Mouse (Mus musculus) thymus, postnatal 14 days (tissue): Measurements from ENCODE around the gene Grik3.

Experiments
- DNase-seq: peaks from one replicate; pipeline ENCODE4 v3.0.0; 2021

Grik3 gene

DNA sequence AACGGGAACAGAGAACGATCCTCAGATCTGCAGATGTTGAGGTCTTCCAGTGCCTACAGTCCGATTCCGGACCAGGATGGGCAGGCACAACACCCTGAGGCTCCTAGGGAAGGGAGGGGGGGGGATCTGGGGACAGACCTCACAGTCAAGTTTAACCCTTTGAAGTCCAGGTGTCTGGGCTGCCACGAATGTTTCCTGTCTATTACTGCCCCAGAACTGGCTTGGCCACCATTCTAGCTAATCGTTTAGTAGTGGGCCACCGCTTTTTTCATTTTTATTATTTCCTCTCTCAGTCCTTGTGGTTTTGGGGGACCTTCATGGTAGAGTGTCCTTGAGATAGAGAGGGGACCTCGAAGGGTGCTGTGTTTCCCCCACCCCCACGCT, 1.6 kb downstream of the Grik3 start:
- DNase-seq: no peak

DNA sequence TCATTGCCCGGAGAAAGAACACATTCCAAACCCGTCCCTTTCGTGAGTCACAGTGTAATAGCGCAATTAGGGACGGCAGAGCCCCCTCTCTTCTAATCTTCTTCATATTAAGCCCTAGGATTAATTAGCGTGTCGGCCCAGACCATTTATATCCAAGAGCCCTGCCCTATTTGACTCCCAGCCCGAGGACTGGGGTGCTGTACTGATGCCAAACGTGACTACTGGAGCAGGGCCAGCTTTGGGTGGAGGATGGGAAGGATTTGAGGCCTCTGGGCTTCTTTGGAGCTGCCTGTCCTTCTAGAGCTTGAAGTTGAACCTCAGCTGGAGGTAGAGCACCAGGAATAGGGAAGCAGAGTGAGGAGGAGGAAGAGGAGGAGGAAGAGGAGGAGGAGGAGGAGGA, 2.2 kb downstream of the Grik3 start:
- DNase-seq: no peak

DNA sequence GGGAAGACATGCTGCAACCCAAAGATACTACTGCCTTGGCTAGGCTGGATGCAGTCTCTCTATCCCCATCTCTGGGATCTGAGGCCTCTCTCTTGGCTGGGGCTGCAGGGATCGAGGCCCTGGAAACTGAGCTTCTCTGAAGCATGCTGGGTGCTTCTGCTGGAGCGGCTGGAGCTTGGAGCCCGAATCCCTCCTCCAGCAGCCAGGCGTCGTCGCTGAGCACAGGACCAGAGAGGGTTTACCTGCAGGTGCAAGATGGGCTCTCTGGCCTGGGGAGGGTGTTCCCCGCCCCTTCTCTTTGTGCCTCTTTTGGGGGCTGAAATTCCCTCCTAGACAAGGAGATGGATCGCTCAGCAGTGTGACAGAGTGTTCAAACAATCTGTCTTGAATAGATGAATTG, 2.6 kb downstream of the Grik3 start:
- no peak for DNase-seq

DNA sequence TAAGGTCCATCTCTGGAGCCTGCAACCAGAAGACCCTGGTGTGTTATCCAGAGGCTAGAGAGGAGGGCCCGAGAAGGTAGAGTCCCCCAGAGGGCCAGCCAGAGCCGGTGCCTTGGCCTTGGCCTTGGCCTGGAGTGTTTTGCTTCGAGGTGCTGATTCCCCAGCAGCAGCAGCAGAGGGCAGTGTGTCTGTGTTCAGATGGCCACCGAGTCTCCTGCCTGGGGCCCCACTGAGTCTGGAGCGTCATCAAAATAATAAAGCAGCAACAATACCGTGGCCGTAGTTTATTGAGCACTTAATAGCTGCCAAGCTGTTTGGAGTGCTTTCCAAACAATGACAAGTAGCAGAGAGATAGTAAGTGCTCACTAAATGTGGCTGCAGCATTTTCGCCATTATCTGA, 5.0 kb downstream of the Grik3 start:
- no peak for DNase-seq

DNA sequence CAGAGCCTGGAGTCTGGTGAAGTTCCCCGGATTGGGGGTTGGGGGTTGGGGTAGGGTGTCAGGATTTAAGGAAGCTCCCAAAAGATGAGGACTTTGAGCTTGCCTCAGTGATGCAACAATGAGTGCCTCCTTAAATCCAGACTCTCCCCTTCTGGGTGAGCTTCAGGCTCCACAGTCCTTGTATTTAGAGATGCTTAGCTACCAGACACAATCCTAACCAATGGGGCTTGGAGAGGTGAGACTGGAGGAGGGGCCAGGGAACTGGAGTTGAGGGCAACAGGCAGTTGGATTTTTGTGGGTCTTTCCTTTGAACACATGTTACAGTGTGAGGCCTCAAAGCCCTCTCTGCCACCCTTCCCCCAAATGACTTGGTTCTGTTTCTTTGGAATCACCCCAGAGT, 6.5 kb downstream of the Grik3 start:
- no peak for DNase-seq

DNA sequence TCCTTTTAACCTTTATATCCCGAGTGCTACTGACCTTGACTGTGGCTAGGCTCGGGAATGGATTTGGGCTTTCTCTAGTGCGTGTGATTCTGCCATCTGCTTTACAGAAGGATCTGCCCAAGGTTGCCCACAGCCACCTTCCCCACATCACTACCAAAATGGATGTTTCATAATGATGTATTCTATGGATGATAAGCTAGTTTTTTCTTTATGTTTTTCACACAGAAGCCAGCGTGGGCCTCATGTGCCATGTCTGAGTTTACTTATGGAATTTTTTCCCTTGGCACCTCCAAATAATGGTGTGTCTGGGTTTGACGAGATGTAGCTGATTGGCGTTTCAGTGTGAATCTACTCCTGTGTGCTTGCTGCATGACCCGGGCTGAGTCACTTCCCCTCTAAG, 7.0 kb downstream of the Grik3 start:
- DNase-seq: no peak

DNA sequence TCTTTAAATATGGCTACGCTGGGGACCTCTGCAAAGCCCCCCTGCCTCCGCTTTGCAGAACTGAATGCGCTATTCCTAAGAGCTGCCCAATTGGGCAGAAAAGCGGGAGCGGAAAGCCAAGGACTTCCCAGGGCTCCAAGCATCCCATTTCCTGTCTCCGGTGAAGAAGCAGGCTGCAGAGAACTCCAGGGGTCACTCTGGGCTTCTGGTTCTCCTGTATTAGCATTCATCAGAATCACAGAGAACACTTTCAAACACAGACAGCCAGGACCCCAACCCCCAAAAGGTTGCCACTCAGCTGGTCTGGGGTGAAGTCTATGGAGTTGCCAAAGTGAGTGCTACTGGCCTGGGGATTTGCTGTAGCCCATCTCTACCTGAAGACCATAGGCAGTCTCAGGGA, 8.4 kb downstream of the Grik3 start:
- DNase-seq: no peak

DNA sequence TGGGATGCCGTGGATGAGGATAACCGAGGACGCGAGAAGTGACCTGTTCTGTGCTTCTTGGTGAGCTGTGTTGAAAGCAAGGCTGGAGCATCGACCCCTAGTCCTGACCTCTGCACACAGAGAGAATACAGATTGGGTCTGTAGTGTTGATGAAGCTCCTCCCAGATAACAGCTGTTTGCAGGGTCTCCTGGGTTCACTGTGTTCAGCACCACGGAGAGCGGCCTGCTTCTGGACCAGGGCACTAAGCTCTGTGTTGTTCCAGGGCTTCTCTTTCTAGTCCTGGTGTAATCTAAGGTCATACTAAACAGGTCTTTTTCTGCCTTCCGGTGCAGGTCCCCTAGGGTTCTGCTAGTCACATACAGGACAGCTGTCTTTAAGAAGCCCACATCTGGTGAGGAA, 12.4 kb downstream of the Grik3 start:
- peak; percentile 19 for DNase-seq

DNA sequence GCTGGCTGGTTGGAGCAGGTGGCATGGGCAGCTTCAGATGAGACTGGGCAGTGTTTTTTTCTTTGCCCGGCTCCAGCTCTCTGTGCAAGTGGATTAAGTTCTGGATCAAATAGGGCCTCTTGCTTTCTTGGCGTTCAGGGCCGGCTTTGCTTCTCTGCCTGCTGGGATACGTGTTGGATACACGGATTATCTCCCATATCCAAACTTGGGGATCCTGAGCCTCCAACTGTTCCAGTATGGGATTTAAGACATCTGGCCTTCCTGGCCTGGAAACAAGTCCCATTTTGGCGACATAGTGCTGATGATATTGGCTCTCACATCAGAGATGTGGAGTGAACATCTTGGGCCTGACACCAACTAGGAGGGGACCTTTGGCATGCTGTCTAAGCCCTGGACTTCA, 21.9 kb downstream of the Grik3 start:
- no peak for DNase-seq

DNA sequence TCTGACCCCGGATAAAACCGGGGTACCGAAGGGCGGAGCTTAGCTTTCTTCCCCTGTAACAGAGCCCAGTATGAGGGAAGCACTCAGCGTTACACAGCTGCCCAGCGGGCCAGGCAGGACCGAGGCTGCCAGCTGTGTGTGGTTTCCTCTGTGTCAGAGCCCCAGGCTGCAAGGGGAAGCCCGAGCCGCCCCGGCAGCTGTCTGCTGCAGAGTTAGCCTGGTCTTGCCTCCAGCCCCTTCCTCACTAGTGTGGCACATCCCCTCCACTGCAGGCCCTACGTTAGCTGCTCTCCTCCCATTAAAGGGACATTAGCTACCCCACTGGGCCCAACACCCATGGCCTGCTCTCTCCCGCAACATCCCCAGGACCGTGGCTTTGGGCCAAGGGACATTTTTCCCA, 25.1 kb downstream of the Grik3 start:
- DNase-seq: no peak

DNA sequence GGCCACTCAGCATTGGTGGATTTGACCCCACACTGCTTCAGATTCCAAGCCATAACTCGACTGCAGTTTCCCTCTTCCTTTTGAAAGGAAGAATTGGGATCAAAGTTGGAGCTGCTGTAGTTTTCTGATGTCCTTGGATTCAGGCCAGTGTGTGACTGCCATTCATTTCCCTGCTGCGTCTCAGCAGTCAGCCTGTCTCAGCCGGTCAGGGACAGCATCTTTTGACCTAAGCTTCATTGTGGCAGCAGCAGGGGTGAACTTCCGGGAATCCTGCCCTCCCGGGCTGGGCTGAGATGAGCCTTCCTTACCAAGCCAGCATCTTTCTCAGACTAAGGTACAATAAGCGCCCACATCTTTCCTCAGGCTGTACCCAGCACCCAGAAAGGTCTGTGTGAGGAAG, 26.1 kb downstream of the Grik3 start:
- no peak for DNase-seq

DNA sequence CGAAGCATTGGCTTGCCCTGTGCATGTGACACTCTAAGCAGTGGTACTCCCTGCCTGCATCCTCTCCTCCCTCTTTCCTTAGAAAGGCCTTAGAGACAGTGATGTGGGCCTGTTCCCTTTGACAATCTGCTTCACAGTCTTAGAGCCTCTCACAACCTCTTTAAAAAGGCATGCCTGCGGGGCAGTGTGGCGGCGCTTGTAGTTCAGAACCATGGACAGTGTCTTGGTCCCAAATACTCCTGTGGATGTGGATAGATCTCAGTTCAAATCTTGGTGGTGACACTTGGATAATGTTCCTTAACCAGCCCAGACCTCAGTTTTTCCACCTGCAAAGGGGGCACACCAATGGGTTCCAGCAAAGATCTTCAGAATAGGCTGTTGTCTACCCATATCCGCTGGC, 28.4 kb downstream of the Grik3 start:
- no peak for DNase-seq

DNA sequence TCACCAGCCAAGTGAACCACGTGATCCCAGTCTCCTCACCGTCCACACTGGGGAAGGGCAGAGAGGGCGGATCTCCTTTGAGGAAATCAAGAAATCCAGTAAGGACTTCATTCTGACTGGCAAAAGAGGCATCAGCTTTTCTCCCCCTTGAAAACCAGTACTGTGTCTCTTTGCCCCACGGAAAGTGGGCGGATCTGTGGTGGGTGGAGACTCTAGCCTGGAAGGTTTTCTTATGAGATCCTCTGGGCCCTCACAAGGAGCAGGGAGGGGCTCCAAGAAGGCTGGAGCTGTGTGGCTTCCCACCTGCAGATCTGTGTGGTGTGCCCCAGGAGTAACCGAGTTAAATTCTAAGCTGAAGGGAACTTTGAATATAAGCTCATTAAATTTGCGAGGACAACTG, 32.4 kb downstream of the Grik3 start:
- no peak for DNase-seq

DNA sequence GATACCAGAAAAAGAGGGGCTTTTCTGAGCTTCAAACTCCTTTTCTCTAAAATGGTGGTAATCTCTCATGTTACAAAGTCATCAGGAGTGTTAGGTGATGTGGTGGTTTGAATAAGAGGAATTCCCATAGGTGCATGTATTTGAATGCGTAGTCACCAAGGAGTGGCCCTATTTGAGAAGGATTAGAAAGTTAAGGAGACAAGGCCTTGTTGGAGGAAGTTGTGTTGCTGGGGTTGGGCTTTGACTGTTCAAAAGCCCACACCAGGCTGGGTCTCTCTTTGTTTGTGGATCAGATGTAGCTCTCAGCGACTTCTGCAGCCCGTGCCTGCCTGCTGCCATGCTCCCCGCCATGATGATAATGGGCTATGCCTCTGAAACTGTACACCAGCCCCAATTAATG, 34.8 kb downstream of the Grik3 start:
- no peak for DNase-seq

DNA sequence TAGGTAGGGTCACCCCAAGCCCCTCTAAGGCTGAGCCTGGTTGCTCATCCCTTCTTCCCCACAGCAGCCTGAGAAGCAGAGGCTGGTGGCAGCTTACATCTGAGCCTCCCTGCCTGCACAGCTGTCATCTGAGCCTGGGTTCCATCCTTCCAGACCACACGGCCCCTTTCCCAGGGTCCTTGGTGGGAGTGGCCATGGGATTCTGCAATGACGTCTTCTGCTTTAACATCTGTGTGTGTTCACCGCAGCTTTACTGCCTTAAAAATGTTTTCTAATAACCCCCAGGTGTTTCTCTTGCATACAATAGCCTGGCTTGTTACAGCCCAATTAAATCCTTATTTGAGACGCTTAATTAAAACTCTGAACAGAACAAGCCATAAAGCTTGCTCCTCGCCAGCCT, 35.9 kb downstream of the Grik3 start:
- DNase-seq: no peak

DNA sequence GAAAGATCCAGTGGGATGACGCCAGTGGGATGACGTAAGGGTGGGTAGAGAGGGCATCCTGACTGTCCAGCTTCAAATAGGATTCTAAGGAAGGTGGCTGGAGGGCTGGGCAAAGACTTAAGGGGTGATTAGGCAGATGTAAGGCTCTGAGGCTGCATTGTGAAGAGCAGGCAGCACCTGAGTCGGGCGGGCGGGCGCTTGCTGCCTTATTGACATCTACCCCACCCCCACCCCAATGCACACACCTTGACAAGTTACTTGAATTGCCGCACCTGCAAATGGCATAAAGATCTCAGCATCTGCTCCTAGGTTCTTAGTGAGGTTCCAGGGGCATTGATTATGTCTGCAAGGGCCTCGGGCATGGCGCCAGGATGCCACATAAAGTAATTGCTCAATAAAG, 43.5 kb downstream of the Grik3 start:
- no peak for DNase-seq

DNA sequence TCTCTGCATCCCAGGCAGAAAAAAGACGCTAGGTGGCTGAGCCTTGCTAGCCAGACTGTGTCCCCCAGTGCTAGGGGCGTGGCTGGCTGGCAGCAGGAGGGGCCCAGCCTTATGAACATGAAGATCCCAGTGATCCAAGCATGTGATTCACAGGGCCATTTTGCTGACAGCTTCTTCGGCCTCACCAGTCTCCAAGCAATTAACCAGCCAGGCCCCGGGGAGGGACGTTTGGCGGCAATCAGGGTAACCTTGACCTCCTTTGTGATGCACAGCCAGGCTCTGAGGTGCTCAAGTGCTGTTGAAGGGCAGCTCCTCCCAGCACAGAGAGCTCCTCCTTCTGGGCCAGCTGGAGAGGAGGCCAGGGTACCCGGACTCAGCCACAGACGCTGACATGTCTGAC, 43.9 kb downstream of the Grik3 start:
- DNase-seq: no peak

DNA sequence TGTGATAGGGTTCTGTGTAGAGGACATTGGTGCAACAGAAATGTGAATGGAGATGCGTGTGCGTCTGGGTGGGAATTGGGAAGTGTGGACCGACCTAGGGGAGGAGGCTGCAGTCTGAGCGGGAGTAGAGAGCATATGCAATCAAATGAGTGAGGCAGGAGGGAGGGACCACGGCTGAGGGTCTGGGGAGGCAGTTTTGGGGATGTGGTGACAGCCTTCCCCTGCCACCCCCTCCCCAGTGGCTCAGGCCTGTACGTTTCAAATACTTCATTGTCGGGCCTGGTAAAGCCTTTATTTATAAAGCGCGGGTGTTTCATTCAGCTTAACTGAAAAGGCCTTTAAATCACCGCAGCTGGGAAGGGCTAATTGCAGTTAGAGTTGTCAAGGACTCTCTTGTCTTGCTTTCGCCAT, 44.5 kb downstream of the Grik3 start:
- no peak for DNase-seq

DNA sequence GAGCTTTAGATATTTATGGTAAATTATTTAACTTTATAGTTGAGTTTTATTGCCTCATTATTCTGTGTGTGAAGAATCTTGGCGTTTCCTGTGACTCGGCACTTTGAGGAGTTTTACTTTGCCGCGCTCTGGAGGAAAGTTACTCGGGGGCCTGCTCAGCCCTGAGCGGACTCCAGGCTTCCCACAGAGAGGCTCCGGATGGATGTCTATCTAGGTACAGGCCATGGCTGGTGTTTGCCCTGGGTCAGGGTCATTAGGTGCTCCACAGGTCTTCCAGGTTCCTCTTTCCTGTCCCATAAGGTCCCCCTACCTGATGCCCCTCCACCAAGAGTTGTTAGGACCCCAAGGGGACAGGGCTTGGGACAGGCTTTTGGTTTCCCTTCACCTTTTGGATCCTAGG, 45.0 kb downstream of the Grik3 start:
- no peak for DNase-seq

DNA sequence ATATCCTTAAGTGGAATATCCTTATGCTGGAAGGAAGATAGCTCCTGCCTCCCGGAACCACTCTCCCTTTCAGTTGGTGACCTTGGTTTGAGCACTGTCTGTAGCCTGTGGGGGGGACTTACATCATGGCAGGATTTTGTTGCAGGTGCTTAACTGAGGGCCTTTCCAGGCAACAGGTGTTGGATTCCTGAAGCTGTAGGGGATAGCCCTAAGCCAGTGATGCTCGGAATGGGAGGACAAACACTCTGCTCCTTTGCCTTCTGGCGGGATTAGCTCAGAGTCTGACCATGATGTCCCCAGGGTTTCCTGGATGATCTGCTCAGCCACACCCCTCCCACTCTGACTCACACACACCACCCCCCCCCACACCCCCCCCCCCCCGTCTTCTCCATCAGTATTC, 45.5 kb downstream of the Grik3 start:
- no peak for DNase-seq

DNA sequence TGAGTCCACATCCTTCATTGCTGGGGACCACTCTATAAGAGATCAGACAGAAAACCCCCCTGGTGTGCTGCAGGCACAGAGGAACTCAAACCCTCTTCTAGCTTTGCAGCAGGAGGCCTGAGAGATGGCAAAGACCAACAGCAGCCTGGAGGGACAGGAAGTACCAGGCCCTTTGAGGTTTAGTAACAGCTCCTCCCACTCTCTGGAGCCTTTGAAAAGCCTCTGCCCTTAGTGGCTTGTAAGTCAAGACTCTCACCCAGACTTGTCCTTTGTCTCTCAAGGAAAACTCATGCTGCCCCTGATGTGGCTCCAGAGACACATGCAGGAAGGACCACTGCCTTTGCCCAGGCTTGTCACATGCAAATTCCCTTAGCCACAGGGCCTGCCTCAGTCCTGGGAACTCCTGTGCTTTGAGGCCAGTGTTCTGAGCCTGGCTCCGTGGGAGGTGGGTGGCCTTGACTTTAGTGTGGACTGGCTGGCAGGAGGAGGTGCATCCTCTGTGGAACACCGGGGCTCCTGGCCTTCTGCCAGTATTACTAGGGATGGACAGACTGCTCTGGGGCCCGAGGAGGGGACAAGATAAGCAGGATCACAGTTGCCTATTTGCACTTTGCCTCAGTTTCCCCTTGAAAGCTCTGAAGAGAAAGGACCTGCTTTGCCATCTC, 47.9 kb downstream of the Grik3 start:
- no peak for DNase-seq

DNA sequence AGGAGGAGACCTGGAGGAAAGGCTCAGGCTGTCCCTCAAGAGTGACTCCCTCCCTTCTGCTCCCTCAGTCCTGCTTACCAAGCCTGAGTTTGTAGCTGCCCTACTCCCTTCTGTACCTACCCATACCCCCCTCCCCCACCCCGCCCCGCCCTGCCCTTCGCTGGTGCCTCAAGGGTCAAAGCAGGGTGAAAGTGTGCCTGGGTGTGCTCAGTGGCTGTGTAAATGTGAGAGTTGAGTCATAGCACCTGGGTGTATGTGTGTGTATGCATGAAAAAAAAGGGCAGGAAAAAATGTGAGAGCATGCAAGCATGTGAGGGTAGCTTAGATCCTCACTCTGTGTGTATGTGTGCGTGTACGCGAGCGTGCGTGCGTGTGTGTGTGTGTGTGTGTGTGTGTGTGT, 49.1 kb downstream of the Grik3 start:
- no peak for DNase-seq

DNA sequence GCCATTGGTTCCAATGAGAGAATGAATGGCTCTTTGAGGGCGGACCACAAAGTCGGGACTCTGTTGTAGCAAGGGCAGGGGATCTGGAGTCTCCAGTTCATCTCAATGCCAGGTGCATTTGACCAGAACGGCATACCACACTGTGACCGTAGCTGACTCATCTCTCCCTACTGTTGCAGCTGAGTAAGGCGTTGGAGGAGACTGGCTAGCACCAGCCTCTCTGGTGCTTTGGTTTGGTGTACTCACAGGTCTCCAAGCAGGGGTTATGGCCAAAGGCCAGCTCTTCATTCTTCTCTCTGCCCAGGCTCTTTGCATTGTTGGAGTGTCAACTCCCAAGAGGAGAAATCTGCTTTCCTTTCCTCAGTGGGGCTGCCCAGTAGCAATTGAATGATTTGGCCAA, 52.7 kb downstream of the Grik3 start:
- no peak for DNase-seq

DNA sequence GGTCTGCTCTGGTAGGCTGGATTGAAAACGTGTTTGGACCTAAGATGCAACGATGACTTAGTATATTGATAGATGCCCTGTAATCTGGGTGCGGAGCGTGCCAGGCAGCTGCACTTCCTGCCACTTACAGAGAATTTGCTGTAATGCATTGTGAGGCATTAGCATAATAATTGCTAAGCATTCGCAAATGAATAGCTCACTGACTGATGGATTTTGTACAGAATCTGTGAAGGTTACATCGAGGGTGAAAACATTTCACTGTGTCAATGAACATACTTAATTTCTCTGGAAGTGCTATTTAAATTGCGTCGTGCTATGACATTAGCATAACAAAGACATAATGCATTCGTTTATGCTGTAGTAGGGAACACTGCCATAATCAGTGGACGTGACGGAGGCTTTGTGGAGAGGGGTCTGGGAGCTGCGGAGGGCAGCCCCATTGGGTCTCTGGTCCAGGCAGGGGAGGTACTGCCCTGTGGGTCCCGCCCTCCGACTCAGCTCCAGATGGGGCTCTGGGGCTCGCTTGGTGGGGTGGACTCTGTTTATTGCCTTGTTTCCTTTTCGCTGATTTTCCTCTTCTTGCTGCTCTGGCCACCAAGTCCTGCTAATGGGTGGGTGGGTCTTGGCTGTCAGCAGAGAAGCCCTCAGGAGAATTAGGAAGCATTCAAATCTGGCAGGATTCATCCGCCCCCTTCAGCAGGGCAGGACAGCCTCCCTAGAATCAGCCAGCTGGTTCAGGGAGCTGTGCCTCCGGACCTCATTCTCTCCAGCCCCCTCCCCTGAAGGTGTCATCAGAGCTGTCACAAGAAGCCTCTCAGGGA, 54.7 kb downstream of the Grik3 start:
- DNase-seq: no peak

DNA sequence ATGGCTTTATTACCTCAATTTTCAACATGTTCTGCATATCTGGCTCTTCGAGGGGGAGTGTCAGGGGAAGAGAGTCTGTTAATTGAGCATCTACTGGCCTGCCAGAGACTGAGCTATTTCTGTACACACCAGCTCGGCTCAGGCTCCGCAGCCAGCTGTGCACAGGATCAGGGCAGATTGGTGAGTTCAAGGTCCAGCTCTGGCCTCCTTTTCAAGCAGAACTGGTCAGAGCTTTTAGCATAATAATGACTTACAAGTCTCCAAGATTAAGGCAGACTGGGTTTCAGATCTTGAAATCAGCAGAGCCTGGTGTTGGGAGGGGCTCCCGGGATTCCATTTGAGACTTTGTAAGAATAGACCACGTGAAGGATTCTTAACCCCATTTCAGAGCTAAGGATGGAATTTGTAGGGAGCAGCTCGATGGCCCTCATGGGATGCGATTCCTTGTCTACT, 55.3 kb downstream of the Grik3 start:
- DNase-seq: no peak
